Mouse (Mus musculus) heart, adult 2 months (tissue): ENCODE data around the gene H2-DMb1.

ENCODE experiments used
- CTCF ChIP-seq: fragments of 200-600 bp; IDR thresholded peaks from 2 replicates; pipeline ENCODE4 v1.8.1; 2022; ENCODE audit warnings: antibody characterized with exemption, mild to moderate bottlenecking, moderate library complexity
- EP300 ChIP-seq: fragments of 200-500 bp; IDR thresholded peaks from 2 replicates; pipeline ENCODE4 v1.6.1; 2011; ENCODE audit warnings: low read depth, low read length, control low read depth; ENCODE audit not compliant: insufficient read depth
- POLR2A ChIP-seq: fragments of 200-500 bp; IDR thresholded peaks from 2 replicates; pipeline ENCODE4 v1.6.1; 2011; ENCODE audit warnings: mild to moderate bottlenecking, low read depth, low read length, control low read depth; ENCODE audit not compliant: insufficient read depth

GRCm38 (mm10) chr17:34200047-34200446 lies 47.2 kb downstream of the H2-DMb1 start:
- no peak for TF ChIP-seq CTCF
- no peak for TF ChIP-seq POLR2A
- TF ChIP-seq EP300 = no peak
